Mouse (Mus musculus) megakaryocyte, embryonic 14.5 days (primary cell): ENCODE results near the gene Grap2. TPM values are rescaled to one million over a fixed set of nuclear protein-coding genes. Genes with fewer than 3 reads are reported as not detected.

Source experiments
- H3K27me3 ChIP-seq: replicated peaks from 2 replicates; pipeline ENCODE3; 2012; ENCODE audit warnings: inconsistent platforms
- H3K36me3 ChIP-seq: replicated peaks from 2 replicates; pipeline ENCODE3; 2012; ENCODE audit warnings: low read length, inconsistent platforms, mixed read lengths
- H3K4me1 ChIP-seq: 2 replicates; pipeline ENCODE4 v1.6.1; 2012; ENCODE audit warnings: inconsistent platforms
- H3K4me3 ChIP-seq: replicated peaks from 2 replicates; pipeline ENCODE3; 2012; ENCODE audit warnings: moderate library complexity, mild to moderate bottlenecking, inconsistent platforms
- H3K9me3 ChIP-seq: 2 replicates; pipeline ENCODE4 v1.6.1; 2012; ENCODE audit warnings: inconsistent platforms
- FLI1 ChIP-seq: IDR thresholded peaks from 2 replicates; pipeline ENCODE4 v1.6.1; 2012; ENCODE audit warnings: low read length, inconsistent platforms, mixed read lengths
- GATA1 ChIP-seq: IDR thresholded peaks from 3 replicates; pipeline ENCODE4 v1.6.1; 2012; ENCODE audit warnings: mixed read lengths, low read length, inconsistent platforms, borderline replicate concordance
- polyA plus RNA-seq: library from polyadenylated mRNA; stranded (reverse); fragments of >175 nt; gene quantifications from 2 replicates; pipeline ENCODE4 v1.2.3, GENCODE M21; 2012; ENCODE audit warnings: low replicate concordance; ENCODE audit not compliant: insufficient read depth

Grap2 gene
- polyA plus RNA-seq, 1 experiment: 136 TPM

GRCm38 (mm10) chr15:80598750-80599149 is 26.4 kb downstream of the Grap2 start:
- Histone ChIP-seq H3K4me3 (peak overlapping the region; percentile 87), H3K9me3 (no peaks in the 10 kb centered on the region), H3K27me3 (peaks cover 44% of the 10 kb centered on the region), H3K4me1 (peaks cover 14% of the 10 kb centered on the region), H3K36me3 (no peaks in the 10 kb centered on the region)
- TF ChIP-seq GATA1 (no peak), FLI1 (no peak)

GRCm38 (mm10) chr15:80599213-80599750 is 26.9 kb downstream of the Grap2 start:
- Histone ChIP-seq H3K4me3 (peak overlapping the region; percentile 87), H3K4me1 (peaks cover 18% of the 10 kb centered on the region), H3K9me3 (no peaks in the 10 kb centered on the region), H3K27me3 (peaks cover 44% of the 10 kb centered on the region), H3K36me3 (no peaks in the 10 kb centered on the region)
- TF ChIP-seq FLI1: no peak
- no peak for TF ChIP-seq GATA1

GRCm38 (mm10) chr15:80599843-80600242 is 27.4 kb downstream of the Grap2 start:
- no peaks in the 10 kb centered on the region for H3K9me3 ChIP-seq
- peak overlapping the region; percentile 87 for H3K4me3 ChIP-seq
- peaks cover 18% of the 10 kb centered on the region for H3K4me1 ChIP-seq
- peaks cover 44% of the 10 kb centered on the region for H3K27me3 ChIP-seq
- H3K36me3 ChIP-seq: no peaks in the 10 kb centered on the region
- TF ChIP-seq GATA1 (no peak), FLI1 (no peak)

- Histone ChIP-seq H3K9me3 (no peaks in the 10 kb centered on the region), H3K4me1 (peaks cover 25% of the 10 kb centered on the region), H3K36me3 (no peaks in the 10 kb centered on the region), H3K27me3 (peaks cover 38% of the 10 kb centered on the region), H3K4me3 (no peak overlapping the region)
- TF ChIP-seq GATA1 (no peak), FLI1 (no peak)
Measured at GRCm38 (mm10) chr15:80601456-80601855, 29.1 kb downstream of the Grap2 start.

GRCm38 (mm10) chr15:80602487-80602886 is 30.1 kb downstream of the Grap2 start:
- peaks cover 35% of the 10 kb centered on the region for H3K4me1 ChIP-seq

GRCm38 (mm10) chr15:80604026-80604425 is 31.6 kb downstream of the Grap2 start:
- H3K4me1 ChIP-seq: peaks cover 38% of the 10 kb centered on the region
- peaks cover 32% of the 10 kb centered on the region for H3K27me3 ChIP-seq
- no peaks in the 10 kb centered on the region for H3K9me3 ChIP-seq
- TF ChIP-seq GATA1: no peak
- TF ChIP-seq FLI1: no peak
- no peaks in the 10 kb centered on the region for H3K36me3 ChIP-seq
- H3K4me3 ChIP-seq: no peak overlapping the region

More at GRCm38 (mm10) chr15:80602487-80602886, 30.1 kb downstream of the Grap2 start:
- TF ChIP-seq GATA1: no peak
- H3K27me3 ChIP-seq: peaks cover 35% of the 10 kb centered on the region
- no peak overlapping the region for H3K4me3 ChIP-seq
- H3K9me3 ChIP-seq: no peaks in the 10 kb centered on the region
- H3K36me3 ChIP-seq: no peaks in the 10 kb centered on the region

- TF ChIP-seq GATA1 (no peak), FLI1 (no peak)
Measured at GRCm38 (mm10) chr15:80607970-80608369, 35.6 kb downstream of the Grap2 start.

GRCm38 (mm10) chr15:80610335-80610734 is 37.9 kb downstream of the Grap2 start:
- H3K9me3 ChIP-seq: no peaks in the 10 kb centered on the region
- H3K4me3 ChIP-seq: no peak overlapping the region
- H3K27me3 ChIP-seq: peaks cover 7% of the 10 kb centered on the region
- peaks cover 43% of the 10 kb centered on the region for H3K4me1 ChIP-seq
- TF ChIP-seq GATA1 (no peak), FLI1 (no peak)
- no peaks in the 10 kb centered on the region for H3K36me3 ChIP-seq

More at GRCm38 (mm10) chr15:80607970-80608369, 35.6 kb downstream of the Grap2 start:
- Histone ChIP-seq H3K27me3 (peaks cover 11% of the 10 kb centered on the region), H3K36me3 (no peaks in the 10 kb centered on the region), H3K9me3 (no peaks in the 10 kb centered on the region), H3K4me1 (peaks cover 28% of the 10 kb centered on the region), H3K4me3 (no peak overlapping the region)

GRCm38 (mm10) chr15:80611478-80611877 is 39.1 kb downstream of the Grap2 start:
- no peak overlapping the region for H3K4me3 ChIP-seq
- H3K27me3 ChIP-seq: peaks cover 6% of the 10 kb centered on the region
- H3K4me1 ChIP-seq: peaks cover 47% of the 10 kb centered on the region
- no peaks in the 10 kb centered on the region for H3K9me3 ChIP-seq
- TF ChIP-seq FLI1 (no peak), GATA1 (no peak)
- no peaks in the 10 kb centered on the region for H3K36me3 ChIP-seq

- no peak for TF ChIP-seq GATA1
- TF ChIP-seq FLI1: no peak
- peaks cover 5% of the 10 kb centered on the region for H3K27me3 ChIP-seq
- peaks cover 55% of the 10 kb centered on the region for H3K4me1 ChIP-seq
- no peaks in the 10 kb centered on the region for H3K36me3 ChIP-seq
- H3K4me3 ChIP-seq: no peak overlapping the region
- H3K9me3 ChIP-seq: no peaks in the 10 kb centered on the region
Measured at GRCm38 (mm10) chr15:80613904-80614303, 41.5 kb downstream of the Grap2 start.
